Mouse (Mus musculus) limb, embryonic 11.5 days (tissue): ENCODE results near the gene Sycp3. TPM values are rescaled to one million over a fixed set of nuclear protein-coding genes. Genes with fewer than 3 reads are reported as not detected.
"Not testable (repeated sequence)": the region's sequence is repeated elsewhere in the genome, so short reads cannot be mapped to it uniquely, and the experiment has no call there.

ENCODE experiments used
- ATAC-seq: fragments of 200-750 bp; cut with Nextera tagmentation; 2 replicates; pipeline ENCODE4 v1.8.0; 2017; ENCODE audit warnings: low read depth; ENCODE audit not compliant: insufficient number of reproducible peaks, low FRiP score, low TSS enrichment
- DNase-seq: peaks from one replicate; pipeline ENCODE4 v3.0.0-alpha.2; 2015; ENCODE audit warnings: low spot score
- H3K27ac ChIP-seq: fragments of 300-500 bp; sonication (generic); replicated peaks from 2 replicates; pipeline ENCODE4 v1.5.1; 2014; ENCODE audit warnings: low read depth, mild to moderate bottlenecking, low read length
- H3K27me3 ChIP-seq: fragments of 300-500 bp; sonication (generic); 2 replicates; pipeline ENCODE4 v1.6.1; 2014; ENCODE audit warnings: mild to moderate bottlenecking, low read length, mixed read lengths; ENCODE audit not compliant: control insufficient read depth, insufficient read depth
- H3K36me3 ChIP-seq: fragments of 300-500 bp; sonication (generic); 2 replicates; pipeline ENCODE4 v1.6.1; 2014; ENCODE audit warnings: mild to moderate bottlenecking, low read length, moderate library complexity, mixed read lengths; ENCODE audit not compliant: control insufficient read depth, insufficient read depth
- H3K4me1 ChIP-seq: fragments of 300-500 bp; sonication (generic); 2 replicates; pipeline ENCODE4 v1.6.1; 2014; ENCODE audit warnings: low read length, mixed read lengths; ENCODE audit not compliant: control insufficient read depth, insufficient read depth
- H3K4me2 ChIP-seq: fragments of 300-500 bp; sonication (generic); 2 replicates; pipeline ENCODE4 v1.6.1; 2014; ENCODE audit warnings: low read depth, mild to moderate bottlenecking, moderate library complexity; ENCODE audit not compliant: severe bottlenecking
- H3K4me3 ChIP-seq: fragments of 300-500 bp; sonication (generic); 2 replicates; pipeline ENCODE4 v1.5.1; 2014; ENCODE audit warnings: low read depth, low read length
- H3K9ac ChIP-seq: fragments of 300-500 bp; sonication (generic); 2 replicates; pipeline ENCODE4 v1.6.1; 2014; ENCODE audit warnings: mild to moderate bottlenecking, low read length
- H3K9me3 ChIP-seq: fragments of 300-500 bp; sonication (generic); 2 replicates; pipeline ENCODE4 v1.6.1; 2016; ENCODE audit warnings: low read length; ENCODE audit not compliant: control insufficient read depth
- WGBS: fragments of 180-500 bp; shearing (Covaris S2); extraction: QIAGEN DNeasy Blood & Tissue Kit; methylation state at CpG from one replicate; pipeline ENCODE4 v1.1.7; 2014; 5-methylcytosine and 5-hydroxymethylcytosine counted together
- polyA plus RNA-seq: library from polyadenylated mRNA; unstranded; fragments of >200 nt; fragmentation: Nextera tagmentation; extraction: Ambion mirVana; gene quantifications from 2 replicates; pipeline ENCODE4 v1.2.1, GENCODE M21; 2014

The Sycp3 gene
- polyA plus RNA-seq, 1 experiment from 2014 or later: not detected

- ATAC-seq: no peak
- H3K4me1 ChIP-seq: no peaks in the 10 kb centered on the region
- H3K27ac ChIP-seq: no peak overlapping the region
Observed at GRCm38 (mm10) chr10:88427998-88428397, 31.4 kb upstream of the Sycp3 start.

GRCm38 (mm10) chr10:88441224-88441623 is 18.1 kb upstream of the Sycp3 start:
- Histone ChIP-seq H3K4me2 (no peak overlapping the region), H3K9ac (no peak overlapping the region), H3K9me3 (no peaks in the 10 kb centered on the region), H3K4me3 (no peak overlapping the region), H3K27ac (no peak overlapping the region), H3K27me3 (no peaks in the 10 kb centered on the region), H3K36me3 (no peaks in the 10 kb centered on the region; the same call in 1 of the 2 replicates), H3K4me1 (no peaks in the 10 kb centered on the region)
- 89% methylated on average over 6 of the region's 6 CpGs for WGBS
- DNase-seq: no peak
- ATAC-seq: no peak

More at GRCm38 (mm10) chr10:88427998-88428397, 31.4 kb upstream of the Sycp3 start:
- Histone ChIP-seq H3K27me3 (no peaks in the 10 kb centered on the region), H3K4me3 (no peak overlapping the region), H3K4me2 (no peak overlapping the region), H3K36me3 (peaks cover 2% of the 10 kb centered on the region; the same call in 1 of the 2 replicates), H3K9ac (no peak overlapping the region), H3K9me3 (no peaks in the 10 kb centered on the region)
- no peak for DNase-seq
- 92% methylated on average over 6 of the region's 6 CpGs for WGBS

GRCm38 (mm10) chr10:88451221-88451620 is 8.1 kb upstream of the Sycp3 start:
- no peak overlapping the region for H3K4me3 ChIP-seq
- no peak overlapping the region for H3K27ac ChIP-seq
- no peaks in the 10 kb centered on the region for H3K9me3 ChIP-seq
- 87% methylated on average over 2 of the region's 2 CpGs for WGBS
- H3K27me3 ChIP-seq: no peaks in the 10 kb centered on the region
- no peak overlapping the region for H3K9ac ChIP-seq
- no peak overlapping the region for H3K4me2 ChIP-seq
- no peak for ATAC-seq
- H3K4me1 ChIP-seq: no peaks in the 10 kb centered on the region
- DNase-seq: no peak
- no peaks in the 10 kb centered on the region for H3K36me3 ChIP-seq

- no peak overlapping the region for H3K9ac ChIP-seq
- ATAC-seq: no peak
- H3K9me3 ChIP-seq: no peaks in the 10 kb centered on the region
- H3K27me3 ChIP-seq: no peaks in the 10 kb centered on the region
- H3K27ac ChIP-seq: no peak overlapping the region
- H3K4me2 ChIP-seq: no peak overlapping the region
- DNase-seq: no peak
- WGBS: 90% methylated on average over 6 of the region's 6 CpGs
- H3K4me3 ChIP-seq: no peak overlapping the region
- H3K4me1 ChIP-seq: no peaks in the 10 kb centered on the region
- H3K36me3 ChIP-seq: no peaks in the 10 kb centered on the region
Observed at GRCm38 (mm10) chr10:88451990-88452389, 7.4 kb upstream of the Sycp3 start.

GRCm38 (mm10) chr10:88457816-88458215 is 1.6 kb upstream of the Sycp3 start:
- Histone ChIP-seq H3K4me3 (no peak overlapping the region), H3K9me3 (no peaks in the 10 kb centered on the region), H3K27ac (no peak overlapping the region), H3K4me2 (no peak overlapping the region), H3K27me3 (no peaks in the 10 kb centered on the region), H3K36me3 (no peaks in the 10 kb centered on the region), H3K9ac (no peak overlapping the region), H3K4me1 (no peaks in the 10 kb centered on the region)
- no peak for DNase-seq
- WGBS: 37% methylated on average over 6 of the region's 6 CpGs
- ATAC-seq: no peak

GRCm38 (mm10) chr10:88460122-88460820 is 902 bp downstream of the Sycp3 start:
- H3K4me1 ChIP-seq: no peaks in the 10 kb centered on the region
- H3K4me2 ChIP-seq: no peak overlapping the region
- ATAC-seq: no peak
- H3K4me3 ChIP-seq: no peak overlapping the region
- no peak for DNase-seq
- no peaks in the 10 kb centered on the region for H3K27me3 ChIP-seq
- no peaks in the 10 kb centered on the region for H3K9me3 ChIP-seq
- 74% methylated on average over 18 of the region's 18 CpGs for WGBS
- no peak overlapping the region for H3K9ac ChIP-seq
- H3K27ac ChIP-seq: no peak overlapping the region
- no peaks in the 10 kb centered on the region for H3K36me3 ChIP-seq

- not testable (repeated sequence) for H3K4me1 ChIP-seq, H3K9ac ChIP-seq, H3K4me2 ChIP-seq, ATAC-seq, H3K27ac ChIP-seq, H3K36me3 ChIP-seq, H3K9me3 ChIP-seq, H3K27me3 ChIP-seq, DNase-seq, H3K4me3 ChIP-seq
- 87% methylated on average over 10 of the region's 10 CpGs for WGBS
Observed at GRCm38 (mm10) chr10:88482866-88483265, 23.5 kb downstream of the Sycp3 start.

GRCm38 (mm10) chr10:88488629-88489028 is 29.3 kb downstream of the Sycp3 start:
- ATAC-seq (no peak), DNase-seq (no peak)
- Histone ChIP-seq H3K9me3 (no peaks in the 10 kb centered on the region), H3K9ac (no peak overlapping the region), H3K4me1 (no peaks in the 10 kb centered on the region), H3K4me2 (no peak overlapping the region), H3K36me3 (no peaks in the 10 kb centered on the region), H3K4me3 (no peak overlapping the region), H3K27ac (no peak overlapping the region), H3K27me3 (no peaks in the 10 kb centered on the region)
- WGBS: 90% methylated on average over 5 of the region's 5 CpGs

- ATAC-seq (no peak), DNase-seq (no peak)
- Histone ChIP-seq H3K4me3 (no peak overlapping the region), H3K4me1 (peaks cover 2% of the 10 kb centered on the region), H3K4me2 (no peak overlapping the region), H3K9ac (no peak overlapping the region), H3K9me3 (no peaks in the 10 kb centered on the region), H3K27me3 (no peaks in the 10 kb centered on the region), H3K36me3 (no peaks in the 10 kb centered on the region), H3K27ac (no peak overlapping the region)
- 64% methylated on average over 7 of the region's 7 CpGs for WGBS
Observed at GRCm38 (mm10) chr10:88491632-88492031, 32.3 kb downstream of the Sycp3 start.
